Mouse (Mus musculus) cerebellum, adult 2 months (tissue): Measurements from ENCODE around the gene Itga2b.

Experiments
- CTCF ChIP-seq: fragments of 200-500 bp; IDR thresholded peaks from 2 replicates; pipeline ENCODE4 v1.5.1; 2011; ENCODE audit warnings: low read depth, mild to moderate bottlenecking, control low read depth, low read length, moderate library complexity, borderline replicate concordance; ENCODE audit not compliant: insufficient read depth
- POLR2A ChIP-seq: fragments of 200-500 bp; IDR thresholded peaks from 2 replicates; pipeline ENCODE4 v1.6.1; 2011; ENCODE audit warnings: low read length, control low read depth, borderline replicate concordance; ENCODE audit not compliant: insufficient read depth

DNA sequence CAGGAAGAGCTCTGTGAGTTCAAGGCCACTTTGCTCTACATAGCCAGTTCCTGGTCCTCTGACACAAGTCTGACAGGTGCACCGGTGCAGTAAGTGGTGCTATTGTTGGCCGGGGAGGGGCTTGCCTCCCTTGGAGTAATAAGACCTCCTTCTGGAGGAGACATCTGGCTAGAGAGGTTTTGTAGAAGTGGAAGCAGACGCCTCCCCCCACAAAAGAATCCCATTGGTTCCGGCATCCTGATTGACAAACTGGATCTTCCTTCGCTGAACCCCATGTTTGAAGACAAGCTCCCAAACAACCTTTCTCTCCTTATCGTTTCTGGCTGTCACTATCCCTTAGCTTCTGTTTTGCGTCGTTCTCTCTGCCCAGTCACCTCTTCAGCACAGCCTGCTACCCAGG, 21.6 kb downstream of the Itga2b start:
- no peak for TF ChIP-seq CTCF
- no peak for TF ChIP-seq POLR2A
